Mouse (Mus musculus): Measurements from ENCODE around the gene Klf17. TPM values are rescaled to one million over a fixed set of nuclear protein-coding genes. Genes with fewer than 3 reads are reported as not detected.

Klf17 gene
- total RNA-seq, 4 experiments from 2014 or later = not detected

Other genes starting within 250 kb of the Klf17 start
- 100 to 1,000 TPM; 212 to 232 (median 224) TPM for gene Eri3, start 215.3 kb downstream of the Klf17 start, total RNA-seq (2022)
- 10 to 100 TPM; 39.4 to 44.3 (median 41.7) TPM for gene Dmap1, start 83.4 kb downstream of the Klf17 start, total RNA-seq (2022)
- gene Gm12845, start 41.2 kb downstream of the Klf17 start, total RNA-seq (2022) = not detected
- gene Slc6a9, start 68.9 kb upstream of the Klf17 start, total RNA-seq (2022) = 10 to 100 TPM; 56.1 to 61.2 (median 58.5) TPM
- gene Ccdc24, start 106.9 kb upstream of the Klf17 start, total RNA-seq (2022) = under 1 TPM; 0.33 to 0.94 (median 0.67) TPM
- gene B4galt2, start 117.8 kb upstream of the Klf17 start, total RNA-seq (2022) = 10 to 100 TPM; 73.0 to 85.0 (median 79.7) TPM
- gene Atp6v0b, start 121.7 kb upstream of the Klf17 start, total RNA-seq (2022) = 100 to 1,000 TPM; 386 to 441 (median 416) TPM
- 10 to 100 TPM in 2 of 4 experiments, 1 to 10 TPM in 2; 9.5 to 12.0 (median 10.7) TPM for gene Dph2, start 126.4 kb upstream of the Klf17 start, total RNA-seq (2022)
- gene Ipo13, start 149.4 kb upstream of the Klf17 start, total RNA-seq (2022) = 100 to 1,000 TPM; 122 to 133 (median 124) TPM
- gene Artn, start 164.1 kb upstream of the Klf17 start, total RNA-seq (2022) = 1 to 10 TPM; 2.1 to 3.4 (median 2.4) TPM

Data from left cerebral cortex, adult 8-10 months (tissue).